8 mouse cellular contexts compared by ENCODE assay signal in the genomic region with DNA sequence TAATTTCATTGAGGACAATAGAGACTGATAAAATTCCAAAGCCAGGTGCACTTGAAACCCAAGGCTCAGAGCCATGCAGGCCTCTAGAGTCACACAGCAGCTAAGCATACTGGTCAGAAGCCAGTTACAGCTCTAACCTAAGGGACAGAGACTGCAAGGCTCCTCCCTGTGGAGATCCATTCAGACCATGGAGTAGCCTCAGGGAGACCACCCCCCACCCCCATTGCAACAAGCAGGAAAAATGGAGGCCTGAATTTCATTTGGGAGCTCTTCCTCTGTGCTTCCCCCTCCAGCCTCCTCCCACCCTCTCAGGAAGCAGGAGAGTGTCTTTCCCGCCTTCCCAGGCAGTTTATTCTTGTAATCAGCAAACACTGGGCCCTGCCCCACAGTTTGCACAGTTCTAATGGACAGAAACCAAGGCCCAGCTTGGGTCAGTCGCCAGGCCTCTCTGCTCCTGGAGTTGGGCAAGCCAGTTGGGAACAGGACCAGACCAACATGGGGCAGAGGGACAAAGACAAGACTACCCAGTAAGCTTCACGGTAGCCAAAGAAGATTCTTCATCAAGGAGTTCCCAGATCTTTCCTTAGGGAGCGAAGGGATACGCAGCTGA. TPM values are rescaled to one million over a fixed set of nuclear protein-coding genes. Genes with fewer than 3 reads are reported as not detected.
DNase-seq lines count a peak whose midpoint lies in the region; ATAC-seq and TF ChIP-seq lines count a peak whose summit lies in the region.

No protein-coding gene starts in this region.

- DNase-seq in kidney, postnatal 4 days = no peak
- no peak for DNase-seq in midbrain, embryonic 14.5 days
- no peak for DNase-seq in B cell, adult 2 months
- no peak for DNase-seq in layer of hippocampus, adult 11-12 months (ENCODE audit: low spot score)
- DNase-seq in thymus, adult 2 months = no peak

- peak overlapping the region; percentile 90 for H3K4me2 ChIP-seq in kidney, embryonic 16.5 days (replicated peaks; ENCODE audit: low read depth, low read length)
- peak overlapping the region; percentile 95 for H3K4me2 ChIP-seq in limb, embryonic 13.5 days (replicated peaks)
- H3K4me2 ChIP-seq in midbrain, embryonic 14.5 days (ENCODE audit: low read length) = peak overlapping the region; percentile 86

- peaks cover 7% of the 10 kb centered on the region; the same call in 1 of the 2 replicates for H3K36me3 ChIP-seq in kidney, embryonic 16.5 days (ENCODE audit: insufficient read depth, low read length)
- peaks cover 60% of the 10 kb centered on the region for H3K36me3 ChIP-seq in erythroblast, embryonic 14.5 days (ENCODE audit: control insufficient read depth)
- peaks cover 14% of the 10 kb centered on the region for H3K36me3 ChIP-seq in limb, embryonic 13.5 days
- no peaks in the 10 kb centered on the region for H3K36me3 ChIP-seq in midbrain, embryonic 14.5 days (ENCODE audit: control insufficient read depth, insufficient read depth, low read length)
- no peaks in the 10 kb centered on the region for H3K36me3 ChIP-seq in thymus, adult 2 months (ENCODE audit: control insufficient read depth, insufficient read depth, low read length)

- ATAC-seq in kidney, embryonic 16.5 days (ENCODE audit: low FRiP score, low TSS enrichment) = peak; percentile 0; the same call in 1 of the 2 replicates
- no peak for ATAC-seq in limb, embryonic 13.5 days (ENCODE audit: low FRiP score, low read depth)
- no peak for ATAC-seq in midbrain, embryonic 14.5 days (ENCODE audit: low FRiP score, low TSS enrichment)

- peaks cover 61% of the 10 kb centered on the region for H3K4me1 ChIP-seq in kidney, embryonic 16.5 days (ENCODE audit: insufficient read depth, low read length)
- peaks cover 86% of the 10 kb centered on the region for H3K4me1 ChIP-seq in erythroblast, embryonic 14.5 days (ENCODE audit: control insufficient read depth)
- H3K4me1 ChIP-seq in limb, embryonic 13.5 days = peaks cover 60% of the 10 kb centered on the region
- peaks cover 45% of the 10 kb centered on the region for H3K4me1 ChIP-seq in midbrain, embryonic 14.5 days (ENCODE audit: control insufficient read depth, insufficient read depth, low read length)
- peaks cover 17% of the 10 kb centered on the region for H3K4me1 ChIP-seq in thymus, adult 2 months (replicated peaks; ENCODE audit: control insufficient read depth, insufficient read depth, low read length)

- no peaks in the 10 kb centered on the region for H3K27me3 ChIP-seq in kidney, embryonic 16.5 days (ENCODE audit: insufficient read depth, low read length)
- H3K27me3 ChIP-seq in erythroblast, embryonic 14.5 days (ENCODE audit: control insufficient read depth) = peaks cover 78% of the 10 kb centered on the region
- no peaks in the 10 kb centered on the region for H3K27me3 ChIP-seq in limb, embryonic 13.5 days
- H3K27me3 ChIP-seq in midbrain, embryonic 14.5 days (ENCODE audit: control insufficient read depth, insufficient read depth, low read length) = no peaks in the 10 kb centered on the region
- peaks cover 21% of the 10 kb centered on the region for H3K27me3 ChIP-seq in thymus, adult 2 months (ENCODE audit: control insufficient read depth, insufficient read depth, low read length)

- no peaks in the 10 kb centered on the region for H3K9me3 ChIP-seq in kidney, embryonic 16.5 days (ENCODE audit: low read length)
- H3K9me3 ChIP-seq in erythroblast, embryonic 14.5 days (ENCODE audit: control insufficient read depth, low read length) = no peaks in the 10 kb centered on the region
- no peaks in the 10 kb centered on the region for H3K9me3 ChIP-seq in limb, embryonic 13.5 days
- no peaks in the 10 kb centered on the region for H3K9me3 ChIP-seq in midbrain, embryonic 14.5 days (ENCODE audit: control insufficient read depth, low read length)

- peak overlapping the region; percentile 100 for H3K9ac ChIP-seq in kidney, embryonic 16.5 days (replicated peaks; ENCODE audit: low read length)
- peak overlapping the region; percentile 100 for H3K9ac ChIP-seq in limb, embryonic 13.5 days
- peak overlapping the region; percentile 91 for H3K9ac ChIP-seq in midbrain, embryonic 14.5 days (replicated peaks; ENCODE audit: low read length)

- WGBS in kidney, embryonic 16.5 days = 2% methylated on average over 5 of the region's 5 CpGs
- 2% methylated on average over 5 of the region's 5 CpGs for WGBS in limb, embryonic 13.5 days
- under 1% methylated on average over 5 of the region's 5 CpGs for WGBS in midbrain, embryonic 14.5 days
- WGBS in thymus, adult 2 months = 85% methylated on average over 5 of the region's 5 CpGs

- H3K4me3 ChIP-seq in kidney, embryonic 16.5 days (ENCODE audit: low read length) = peak overlapping the region; percentile 97
- H3K4me3 ChIP-seq in erythroblast, embryonic 14.5 days (replicated peaks) = peak overlapping the region; percentile 76
- H3K4me3 ChIP-seq in limb, embryonic 13.5 days = peak overlapping the region; percentile 94
- peak overlapping the region; percentile 72 for H3K4me3 ChIP-seq in midbrain, embryonic 14.5 days (replicated peaks; ENCODE audit: low read depth, low read length)
- no peak overlapping the region for H3K4me3 ChIP-seq in thymus, adult 2 months (ENCODE audit: control insufficient read depth, insufficient read depth, low read length)

- H3K27ac ChIP-seq in kidney, embryonic 16.5 days (ENCODE audit: low read length) = peak overlapping the region; percentile 100
- H3K27ac ChIP-seq in limb, embryonic 13.5 days = peak overlapping the region; percentile 100
- H3K27ac ChIP-seq in midbrain, embryonic 14.5 days (replicated peaks; ENCODE audit: low read depth, low read length) = peak overlapping the region; percentile 97
- no peak overlapping the region for H3K27ac ChIP-seq in thymus, adult 2 months (ENCODE audit: control insufficient read depth, insufficient read depth, low read length)

- no peak for TF ChIP-seq POLR2A in thymus, adult 2 months (IDR thresholded peaks at IDR 0.05; ENCODE audit: control insufficient read depth, extremely low read depth, insufficient read depth, low read length, poor library complexity)

- no peak for TF ChIP-seq CTCF in thymus, adult 2 months (IDR thresholded peaks at IDR 0.05; ENCODE audit: borderline replicate concordance, control insufficient read depth, extremely low read depth, insufficient read depth, low read length, poor library complexity)

RNA-seq across cellular contexts. Expression of a gene that starts 1.5 kb away (rescaled TPM):
- polyA plus RNA-seq in kidney, embryonic 16.5 days (2015; fragmentation: Nextera tagmentation; extraction: Ambion mirVana) = 9.8 and 10.9 TPM in 2 replicates
- 0.10 and 0.76 TPM in 2 replicates for polyA plus RNA-seq in erythroblast, embryonic 14.5 days (2012)
- 11.4 and 12.9 TPM in 2 replicates for polyA plus RNA-seq in limb, embryonic 13.5 days (2015; fragmentation: Nextera tagmentation; extraction: Ambion mirVana)
- polyA plus RNA-seq in midbrain, embryonic 14.5 days (2014; fragmentation: Nextera tagmentation; extraction: Ambion mirVana) = 2.0 and 3.3 TPM in 2 replicates
- 0.15 TPM in 1 of 2 replicates, not detected in the other for polyA plus RNA-seq in thymus, adult 2 months (2012; rRNA removed)

RNA-seq across cellular contexts. Expression of a gene that starts 8.1 kb away (rescaled TPM):
- 5.4 and 9.4 TPM in 2 replicates for polyA plus RNA-seq in kidney, embryonic 16.5 days (2015; fragmentation: Nextera tagmentation; extraction: Ambion mirVana)
- 145 and 156 TPM in 2 replicates for polyA plus RNA-seq in erythroblast, embryonic 14.5 days (2012)
- polyA plus RNA-seq in limb, embryonic 13.5 days (2015; fragmentation: Nextera tagmentation; extraction: Ambion mirVana) = 10.2 and 11.2 TPM in 2 replicates
- polyA plus RNA-seq in midbrain, embryonic 14.5 days (2014; fragmentation: Nextera tagmentation; extraction: Ambion mirVana) = 23.5 and 24.7 TPM in 2 replicates
- 1.2 and 2.0 TPM in 2 replicates for polyA plus RNA-seq in thymus, adult 2 months (2012; rRNA removed)

RNA-seq across cellular contexts. Expression of a gene that starts 14.8 kb away (rescaled TPM):
- 31.1 and 32.1 TPM in 2 replicates for polyA plus RNA-seq in kidney, embryonic 16.5 days (2015; fragmentation: Nextera tagmentation; extraction: Ambion mirVana)
- polyA plus RNA-seq in erythroblast, embryonic 14.5 days (2012) = 0.18 and 0.22 TPM in 2 replicates
- polyA plus RNA-seq in limb, embryonic 13.5 days (2015; fragmentation: Nextera tagmentation; extraction: Ambion mirVana) = 39.7 and 41.0 TPM in 2 replicates
- polyA plus RNA-seq in midbrain, embryonic 14.5 days (2014; fragmentation: Nextera tagmentation; extraction: Ambion mirVana) = 23.3 and 25.4 TPM in 2 replicates
- polyA plus RNA-seq in thymus, adult 2 months (2012; rRNA removed) = 25.0 and 29.3 TPM in 2 replicates

RNA-seq across cellular contexts. Expression of a gene that starts 27.0 kb away (rescaled TPM):
- 30.4 and 30.6 TPM in 2 replicates for polyA plus RNA-seq in kidney, embryonic 16.5 days (2015; fragmentation: Nextera tagmentation; extraction: Ambion mirVana)
- polyA plus RNA-seq in erythroblast, embryonic 14.5 days (2012) = 5.5 and 5.9 TPM in 2 replicates
- polyA plus RNA-seq in limb, embryonic 13.5 days (2015; fragmentation: Nextera tagmentation; extraction: Ambion mirVana) = 25.6 and 27.8 TPM in 2 replicates
- polyA plus RNA-seq in midbrain, embryonic 14.5 days (2014; fragmentation: Nextera tagmentation; extraction: Ambion mirVana) = 21.5 and 21.8 TPM in 2 replicates
- 53.6 and 57.1 TPM in 2 replicates for polyA plus RNA-seq in thymus, adult 2 months (2012; rRNA removed)

RNA-seq across cellular contexts. Expression of a gene that starts 33.3 kb away (rescaled TPM):
- polyA plus RNA-seq in kidney, embryonic 16.5 days (2015; fragmentation: Nextera tagmentation; extraction: Ambion mirVana) = 115 and 119 TPM in 2 replicates
- polyA plus RNA-seq in erythroblast, embryonic 14.5 days (2012) = not detected in 2 replicates
- polyA plus RNA-seq in limb, embryonic 13.5 days (2015; fragmentation: Nextera tagmentation; extraction: Ambion mirVana) = 25.4 and 30.1 TPM in 2 replicates
- 19.7 and 33.6 TPM in 2 replicates for polyA plus RNA-seq in midbrain, embryonic 14.5 days (2014; fragmentation: Nextera tagmentation; extraction: Ambion mirVana)
- 64.6 and 93.7 TPM in 2 replicates for polyA plus RNA-seq in thymus, adult 2 months (2012; rRNA removed)

Comparison
In these comparisons a context has a peak if more than half of its experiments do, and no peak if none do; other contexts are left out.
1. RNA of a gene that starts 14.8 kb away (polyA plus RNA-seq): 39.7 to 41.0 TPM in limb, embryonic 13.5 days, 31.1 to 32.1 TPM in kidney, embryonic 16.5 days, 25.0 to 29.3 TPM in thymus, adult 2 months and 23.3 to 25.4 TPM in midbrain, embryonic 14.5 days; 0.18 to 0.22 TPM in erythroblast, embryonic 14.5 days; every median in the first group is over 10 times any median in the second.
2. Peak in every context shown above with its lines, with median percentiles within 50 percentile points of each other: H3K4me2 ChIP-seq and H3K9ac ChIP-seq.